Mouse (Mus musculus): ENCODE measurements around the gene Phf6. TPM values are rescaled to one million over a fixed set of nuclear protein-coding genes. Genes with fewer than 3 reads are reported as not detected.
"Not testable (repeated sequence)": the region's sequence is repeated elsewhere in the genome, so short reads cannot be mapped to it uniquely, and the experiment has no call there.

The Phf6 gene
- total and polyA plus RNA-seq, 3 experiments: 19.8 to 59.7 (median 29.4) TPM

DNA sequence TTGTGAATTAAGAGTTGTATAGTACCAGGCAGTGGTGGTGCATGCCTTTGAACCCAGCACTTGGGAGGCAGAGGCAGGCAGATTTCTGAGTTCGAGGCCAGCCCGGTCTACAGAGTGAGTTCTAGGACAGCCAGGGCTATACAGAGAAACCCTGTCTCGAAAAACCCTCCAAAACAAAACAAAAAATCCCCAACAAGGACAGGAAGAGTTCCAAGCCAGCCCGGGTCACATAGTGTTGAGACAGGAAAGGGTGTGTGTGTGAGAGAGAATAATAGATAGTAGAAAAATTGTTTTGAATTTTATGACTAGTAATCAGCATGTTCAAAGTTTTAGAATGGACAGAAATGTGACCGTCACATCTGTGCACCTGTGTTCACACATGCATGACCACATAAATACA lies 82.7 kb downstream of the Phf6 start:
- not testable (repeated sequence) for H3K9me3 ChIP-seq (replicated peaks; ENCODE audit: low read length)

DNA sequence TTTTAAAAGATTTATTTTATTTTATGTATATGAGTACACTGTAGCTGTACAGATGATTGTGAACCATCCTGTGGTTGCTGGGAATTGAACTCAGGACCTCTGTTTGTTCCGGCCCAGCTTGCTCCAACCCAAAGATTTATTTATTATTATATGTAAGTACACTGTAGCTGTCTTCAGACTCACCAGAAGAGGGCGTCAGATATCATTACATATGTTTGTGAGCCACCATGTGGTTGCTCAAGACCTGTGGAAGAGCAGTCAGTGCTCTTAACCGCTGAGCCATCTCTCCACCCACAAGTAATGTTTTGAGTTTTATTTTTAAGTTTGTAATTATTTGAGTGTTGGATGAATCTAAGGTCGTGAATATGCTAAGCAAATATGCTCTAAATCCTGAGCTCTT lies 92.8 kb downstream of the Phf6 start:
- dilution Hi-C loops (cut with MboI; ENCODE audit: extremely low pct_ligation_motif_present, extremely low pct_unique_long_range_greater_than_20kb, low sequenced_read_pairs); H3K4me1 ChIP-seq (ENCODE audit: control insufficient read depth in 1 of 2, insufficient read depth in 2 of 2); H3K4me2 ChIP-seq (ENCODE audit: insufficient read depth, low read depth, poor library complexity, severe bottlenecking); H3K9ac ChIP-seq (ENCODE audit: insufficient read depth, low read depth); H3K4me3 ChIP-seq (replicated peaks in 1 of 3; ENCODE audit: low read depth in 2 of 3, low read length in 2 of 3, poor library complexity in 1 of 3); H3K27me3 ChIP-seq (replicated peaks); H3K9me3 ChIP-seq (replicated peaks; ENCODE audit: low read length); H3K79me2 ChIP-seq (replicated peaks; ENCODE audit: control insufficient read depth, extremely low read depth, insufficient read depth, poor library complexity, severe bottlenecking); DNase-seq (ENCODE audit: extremely low read depth); H3K27ac ChIP-seq (ENCODE audit: insufficient read depth, low read depth): not testable (repeated sequence)
- peak in 1 of 2 experiments; percentile 46; a peak in 2 of 4 replicates for TF ChIP-seq CTCF (conservative IDR thresholded peaks at IDR 0.05 in 1 of 2, IDR thresholded peaks at IDR 0.05 in 1 of 2; ENCODE audit: low read depth in 2 of 2, low read length in 2 of 2)
- in situ Hi-C loops (cut with MboI; ENCODE audit: low pct_ligation_motif_present, low pct_unique_long_range_greater_than_20kb, low sequenced_read_pairs): loop anchor here (25.0 kb wide), 1 partner anchor 257 kb away; the partner anchor contains the start of genes Fam122b and Fam122c
- H3K36me3 ChIP-seq (replicated peaks in 1 of 2; ENCODE audit: control insufficient read depth in 1 of 2, insufficient read depth in 1 of 2, low read length in 1 of 2): peaks cover 11 to 47% of the 10 kb centered on the region in 2 experiments

More for the DNA sequence above, 82.7 kb downstream of the Phf6 start:
- Histone ChIP-seq H3K79me2 (replicated peaks; ENCODE audit: control insufficient read depth, extremely low read depth, insufficient read depth, poor library complexity, severe bottlenecking) (peaks cover 46% of the 10 kb centered on the region), H3K36me3 (replicated peaks in 1 of 2; ENCODE audit: control insufficient read depth in 1 of 2, insufficient read depth in 1 of 2, low read length in 1 of 2) (peaks cover 3 to 23% of the 10 kb centered on the region in 2 experiments)
- H3K9ac ChIP-seq (ENCODE audit: insufficient read depth, low read depth); DNase-seq (ENCODE audit: extremely low read depth); H3K4me2 ChIP-seq (ENCODE audit: insufficient read depth, low read depth, poor library complexity, severe bottlenecking); H3K4me3 ChIP-seq (replicated peaks in 1 of 3; ENCODE audit: low read depth in 2 of 3, low read length in 2 of 3, poor library complexity in 1 of 3); H3K27me3 ChIP-seq (replicated peaks); H3K4me1 ChIP-seq (ENCODE audit: control insufficient read depth in 1 of 2, insufficient read depth in 2 of 2); in situ Hi-C loops (cut with MboI; ENCODE audit: low pct_ligation_motif_present, low pct_unique_long_range_greater_than_20kb, low sequenced_read_pairs); H3K27ac ChIP-seq (ENCODE audit: insufficient read depth, low read depth); dilution Hi-C loops (cut with MboI; ENCODE audit: extremely low pct_ligation_motif_present, extremely low pct_unique_long_range_greater_than_20kb, low sequenced_read_pairs): not testable (repeated sequence)
- TF ChIP-seq BHLHE40 (IDR thresholded peaks at IDR 0.05; ENCODE audit: low read depth, low read length): peak; percentile 42

DNA sequence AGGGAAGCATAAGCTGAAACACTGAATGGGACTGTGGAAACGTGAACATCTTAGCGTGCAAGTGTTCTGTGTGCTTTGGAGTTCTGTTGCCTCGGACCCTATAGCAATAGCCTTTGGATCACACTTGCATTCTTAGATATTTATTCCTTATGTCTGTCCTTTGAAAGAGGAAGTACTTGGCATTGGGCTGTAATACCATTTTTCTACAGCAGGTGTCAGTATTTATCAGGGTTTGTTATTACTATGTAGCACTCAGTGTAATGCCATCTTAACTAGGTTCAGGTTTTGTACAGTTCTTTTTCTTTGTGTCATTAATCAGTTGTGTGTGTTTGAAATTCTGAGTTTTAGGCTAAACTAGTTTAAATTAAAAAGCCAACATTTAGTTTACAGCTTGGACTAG lies 94.0 kb downstream of the Phf6 start:
- Histone ChIP-seq H3K79me2 (replicated peaks; ENCODE audit: control insufficient read depth, extremely low read depth, insufficient read depth, poor library complexity, severe bottlenecking) (peaks cover 2% of the 10 kb centered on the region; the same call in 1 of the 2 replicates), H3K36me3 (replicated peaks in 1 of 2; ENCODE audit: control insufficient read depth in 1 of 2, insufficient read depth in 1 of 2, low read length in 1 of 2) (peaks cover 9 to 48% of the 10 kb centered on the region in 2 experiments), H3K4me3 (replicated peaks in 1 of 3; ENCODE audit: low read depth in 2 of 3, low read length in 2 of 3, poor library complexity in 1 of 3) (no peak overlapping the region), H3K27ac (ENCODE audit: insufficient read depth, low read depth) (no peak overlapping the region), H3K9ac (ENCODE audit: insufficient read depth, low read depth) (no peak overlapping the region), H3K4me2 (ENCODE audit: insufficient read depth, low read depth, poor library complexity, severe bottlenecking) (no peak overlapping the region), H3K9me3 (replicated peaks; ENCODE audit: low read length) (no peaks in the 10 kb centered on the region), H3K27me3 (replicated peaks) (no peaks in the 10 kb centered on the region), H3K4me1 (ENCODE audit: control insufficient read depth in 1 of 2, insufficient read depth in 2 of 2) (no peaks in the 10 kb centered on the region)
- dilution Hi-C loops (cut with MboI; ENCODE audit: extremely low pct_ligation_motif_present, extremely low pct_unique_long_range_greater_than_20kb, low sequenced_read_pairs): no loop called here
- peak; percentile 34 for TF ChIP-seq RAD21 (IDR thresholded peaks at IDR 0.05; ENCODE audit: low read depth, low read length)
- TF ChIP-seq CTCF (conservative IDR thresholded peaks at IDR 0.05 in 1 of 2, IDR thresholded peaks at IDR 0.05 in 1 of 2; ENCODE audit: low read depth in 2 of 2, low read length in 2 of 2): peak; percentile 46 to 54; a peak in 3 of 4 replicates
- TF ChIP-seq IRF4 (IDR thresholded peaks at IDR 0.05; ENCODE audit: low read depth, low read length): no peak
- peak; percentile 69 for DNase-seq (ENCODE audit: extremely low read depth)
- in situ Hi-C loops (cut with MboI; ENCODE audit: low pct_ligation_motif_present, low pct_unique_long_range_greater_than_20kb, low sequenced_read_pairs): loop anchor here (25.0 kb wide), 1 partner anchor 256 kb away; the partner anchor contains the start of genes Fam122b and Fam122c

Other genes with a start within 250 kb of the Phf6 start
- gene Ccdc160, start 121.1 kb upstream of the Phf6 start, total RNA-seq (2012; rRNA removed): not detected in 2 replicates
- not detected in 2 replicates for gene Ccdc160, start 121.1 kb upstream of the Phf6 start, total RNA-seq (2014; rRNA removed)
- not detected in 2 replicates for gene Ccdc160, start 121.1 kb upstream of the Phf6 start, polyA plus RNA-seq (2012; ENCODE audit: insufficient read length, low read depth)
- gene Hprt, start 75.9 kb downstream of the Phf6 start, total RNA-seq (2012; rRNA removed): 200 and 212 TPM in 2 replicates
- 525 and 564 TPM in 2 replicates for gene Hprt, start 75.9 kb downstream of the Phf6 start, total RNA-seq (2014; rRNA removed)
- 355 and 382 TPM in 2 replicates for gene Hprt, start 75.9 kb downstream of the Phf6 start, polyA plus RNA-seq (2012; ENCODE audit: insufficient read length, low read depth)